10 mouse cellular contexts compared by ENCODE assay signal in the genomic region with DNA sequence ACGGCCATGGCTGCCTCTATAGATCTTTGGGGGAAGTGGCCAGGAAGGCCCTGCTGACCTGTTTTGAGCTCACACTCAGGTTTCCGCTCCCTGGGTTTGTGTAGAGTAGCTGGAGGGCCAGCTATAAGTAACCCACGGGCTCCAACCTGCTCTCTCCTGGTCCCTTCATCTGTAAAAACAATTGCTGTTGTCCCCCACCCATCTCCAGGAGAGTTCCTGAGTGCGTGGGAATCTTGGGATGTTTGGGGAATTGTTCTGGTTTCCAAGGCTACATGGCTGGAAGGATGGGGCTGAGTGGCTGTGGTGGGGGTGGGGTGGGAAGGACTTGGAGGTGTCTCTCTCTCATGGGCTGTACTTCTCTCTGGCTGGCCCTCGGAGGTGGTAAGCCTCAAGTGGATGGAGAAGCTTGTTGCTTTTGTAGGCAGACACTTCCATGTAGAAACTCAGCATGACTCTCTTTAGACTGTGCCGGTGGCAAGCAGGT.
DNase-seq lines count a peak whose midpoint lies in the region; ATAC-seq and TF ChIP-seq lines count a peak whose summit lies in the region.
"Had no signal": no experiment of that assay in that cellular context is flagged by ENCODE, and none has a peak within 500 bp of the region (broad histone marks: within the 10 kb centered on the region; RNA-seq: fewer than 3 reads in every experiment).

No protein-coding gene starts in this region.

- in situ Hi-C loops in Patski (cut with MboI; ENCODE audit: low pct_unique_long_range_greater_than_20kb): no loop called here

- no peak for TF ChIP-seq CTCF in Patski (IDR thresholded peaks at IDR 0.05)
- TF ChIP-seq CTCF in thymus, adult 2 months (IDR thresholded peaks at IDR 0.05; ENCODE audit: borderline replicate concordance, control insufficient read depth, extremely low read depth, insufficient read depth, low read length, poor library complexity): no peak

- peak; percentile 10 for DNase-seq in Patski (ENCODE audit: low read depth, low spot score)
- DNase-seq in embryo, embryonic 10.5 days (ENCODE audit: low spot score): peak; percentile 61
- DNase-seq in right cerebral cortex, postnatal 10 days (ENCODE audit: low spot score in 2 of 2): no peak
- no peak for DNase-seq in thymus, adult 2 months
- no peak for DNase-seq in c-Kit-positive CD71-positive TER-119-positive erythroid progenitor cells, embryonic 14.5 days (ENCODE audit: low spot score)
- DNase-seq: cerebellum, postnatal 14 days; kidney, adult 9 months had no signal

- CTCF ChIA-PET in Patski (lab: Charles Lee): interaction anchor here (0.7 kb wide), 1 partner anchor 9 kb away, joined by 3 read pairs; no protein-coding TSS in a partner anchor

- ATAC-seq in Patski: no peak
- ATAC-seq in heart, embryonic 14.5 days (ENCODE audit: insufficient number of reproducible peaks, insufficient read depth, low FRiP score, low read depth): peak; percentile 45
- peak; percentile 64 for ATAC-seq in liver, embryonic 15.5 days (ENCODE audit: insufficient read depth)
- ATAC-seq in granulocyte monocyte progenitor cell, adult 5-6 weeks (replicated peaks; ENCODE audit: poor library complexity, severe bottlenecking): no peak

- POLR2A ChIA-PET in Patski (lab: Charles Lee): interaction anchor here (0.7 kb wide), 1 partner anchor 340 kb away, joined by 7 read pairs; no protein-coding TSS in a partner anchor

- 36% methylated on average over 6 of the region's 6 CpGs for WGBS in heart, embryonic 14.5 days
- WGBS in liver, embryonic 15.5 days (ENCODE audit: insufficient replicate concordance): 15% methylated on average over 6 of the region's 6 CpGs
- WGBS in thymus, adult 2 months: 39% methylated on average over 6 of the region's 6 CpGs

- H3K27ac ChIP-seq in heart, embryonic 14.5 days (replicated peaks in 1 of 2; ENCODE audit: control insufficient read depth in 1 of 2, insufficient read depth in 1 of 2, low read depth in 2 of 2, low read length in 2 of 2): peak overlapping the region in 1 of 2 experiments; percentile 25; a peak in 1 of 4 replicates
- H3K27ac ChIP-seq in liver, embryonic 15.5 days (replicated peaks): peak overlapping the region; percentile 97
- no peak overlapping the region for H3K27ac ChIP-seq in thymus, adult 2 months (ENCODE audit: control insufficient read depth, insufficient read depth, low read length)

- H3K9me3 ChIP-seq in heart, embryonic 14.5 days (ENCODE audit: control insufficient read depth, low read length): no peaks in the 10 kb centered on the region
- no peaks in the 10 kb centered on the region for H3K9me3 ChIP-seq in liver, embryonic 15.5 days (replicated peaks)

- H3K27me3 ChIP-seq in Patski: no peaks in the 10 kb centered on the region
- no peaks in the 10 kb centered on the region; the same call in 1 of the 2 replicates for H3K27me3 ChIP-seq in heart, embryonic 14.5 days (ENCODE audit: control insufficient read depth, insufficient read depth, low read length)
- H3K27me3 ChIP-seq in liver, embryonic 15.5 days: peaks cover 16% of the 10 kb centered on the region
- H3K27me3 ChIP-seq in thymus, adult 2 months (ENCODE audit: control insufficient read depth, insufficient read depth, low read length): no peaks in the 10 kb centered on the region

- H3K9ac ChIP-seq in heart, embryonic 14.5 days (ENCODE audit: low read length): no peak overlapping the region
- peak overlapping the region; percentile 63 for H3K9ac ChIP-seq in liver, embryonic 15.5 days

- TF ChIP-seq POLR2A in thymus, adult 2 months (IDR thresholded peaks at IDR 0.05; ENCODE audit: control insufficient read depth, extremely low read depth, insufficient read depth, low read length, poor library complexity): no peak

- H3K4me3 ChIP-seq in heart, embryonic 14.5 days (ENCODE audit: control insufficient read depth in 1 of 2, insufficient read depth in 1 of 2, low read depth in 1 of 2, low read length in 2 of 2): no peak overlapping the region
- H3K4me3 ChIP-seq in liver, embryonic 15.5 days (replicated peaks): peak overlapping the region; percentile 42
- no peak overlapping the region for H3K4me3 ChIP-seq in thymus, adult 2 months (ENCODE audit: control insufficient read depth, insufficient read depth, low read length)

- H3K36me3 ChIP-seq in heart, embryonic 14.5 days (ENCODE audit: control insufficient read depth, insufficient read depth, low read length): no peaks in the 10 kb centered on the region
- no peaks in the 10 kb centered on the region for H3K36me3 ChIP-seq in liver, embryonic 15.5 days (replicated peaks)
- no peaks in the 10 kb centered on the region for H3K36me3 ChIP-seq in thymus, adult 2 months (ENCODE audit: control insufficient read depth, insufficient read depth, low read length)

- H3K4me2 ChIP-seq in heart, embryonic 14.5 days (ENCODE audit: low read length): no peak overlapping the region
- H3K4me2 ChIP-seq in liver, embryonic 15.5 days: peak overlapping the region; percentile 70

- H3K4me1 ChIP-seq in heart, embryonic 14.5 days (ENCODE audit: control insufficient read depth in 2 of 2, insufficient read depth in 2 of 2, low read length in 2 of 2): peaks cover 23 to 27% of the 10 kb centered on the region in 2 experiments; a peak in 3 of 4 replicates
- peaks cover 58% of the 10 kb centered on the region for H3K4me1 ChIP-seq in liver, embryonic 15.5 days (replicated peaks)
- no peaks in the 10 kb centered on the region for H3K4me1 ChIP-seq in thymus, adult 2 months (replicated peaks; ENCODE audit: control insufficient read depth, insufficient read depth, low read length)

Comparison
In these comparisons a context has a peak if more than half of its experiments do, and no peak if none do; other contexts are left out.
1. ATAC-seq: peak in heart, embryonic 14.5 days (single experiment) and liver, embryonic 15.5 days (single experiment); none in Patski (single experiment) and granulocyte monocyte progenitor cell, adult 5-6 weeks (single experiment).
2. DNase-seq: peak in Patski (single experiment) and embryo, embryonic 10.5 days (single experiment); none in right cerebral cortex, postnatal 10 days (0 of 2), thymus, adult 2 months (single experiment) and c-Kit-positive CD71-positive TER-119-positive erythroid progenitor cells, embryonic 14.5 days (single experiment).